Mouse (Mus musculus): Measurements from ENCODE around the gene Ltbr.

The Ltbr gene

DNA sequence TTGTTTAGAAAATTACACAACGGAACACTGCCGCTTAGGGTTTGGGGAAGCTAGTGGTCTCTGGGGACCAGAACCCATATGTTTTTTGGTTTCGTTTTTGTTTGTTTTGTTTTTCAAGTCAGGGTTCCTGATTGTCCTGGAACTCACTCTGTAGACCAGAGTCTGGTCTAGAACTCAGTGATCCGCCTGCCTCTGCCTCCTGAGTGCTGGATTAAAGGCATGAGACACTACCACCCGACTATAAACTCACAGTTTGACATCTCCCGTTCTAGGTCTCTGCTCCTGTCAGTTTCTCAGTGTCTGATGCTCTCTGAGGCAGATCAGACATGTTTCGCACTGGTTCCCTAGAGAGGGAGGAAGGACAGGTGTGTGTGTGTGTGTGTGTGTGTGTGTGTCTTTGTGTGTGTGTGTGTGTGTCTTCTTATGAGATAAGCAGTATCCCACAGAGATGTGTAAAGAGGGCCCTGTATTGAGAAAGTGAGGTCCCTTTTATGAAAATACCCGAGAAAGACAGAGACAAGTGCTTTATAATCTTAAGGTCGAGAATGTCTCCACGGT, 41.4 kb downstream of the Ltbr start:
- CTCF ChIA-PET = interaction anchor here (0.8 to 2.3 kb wide), 6 partner anchors 18 to 112 kb away, joined by 3 to 13 read pairs (median 4); no protein-coding TSS in a partner anchor

DNA sequence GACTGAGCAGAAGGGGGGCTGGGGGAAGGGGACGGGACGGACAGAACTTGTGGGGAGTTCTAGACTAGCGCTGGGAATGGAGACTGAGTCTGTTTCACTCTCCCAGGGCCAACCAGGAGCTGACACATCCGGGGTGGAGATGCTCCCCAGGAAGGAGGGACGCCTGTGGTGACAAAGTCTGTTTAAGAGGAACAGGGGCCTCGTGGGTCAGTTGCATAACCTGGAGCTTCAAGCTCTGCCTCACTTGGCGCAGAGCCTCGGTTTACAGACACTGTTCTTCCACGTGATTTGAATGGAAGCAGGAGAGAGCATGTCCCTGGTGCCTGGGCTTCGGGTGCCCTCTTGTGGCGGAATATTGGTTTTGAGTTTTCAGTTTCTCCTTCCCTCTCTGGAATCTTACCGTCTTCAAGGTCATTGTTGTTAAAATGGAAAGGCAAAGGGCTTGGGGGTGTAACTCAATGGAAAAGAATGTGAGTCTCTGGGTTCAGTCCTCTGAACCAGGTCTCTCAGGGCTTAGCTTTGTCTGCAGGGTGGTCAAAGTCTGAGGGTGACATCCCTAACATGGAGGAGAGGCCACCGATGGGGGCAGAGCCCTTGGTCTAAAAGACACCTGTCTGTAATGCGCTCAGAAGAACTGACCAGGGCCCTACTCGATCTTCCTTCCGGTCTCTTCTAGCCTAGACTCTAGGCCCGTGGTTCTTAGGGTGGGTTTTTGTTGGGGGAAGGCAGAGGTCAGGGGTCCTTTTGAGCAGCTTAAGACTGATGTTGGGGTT, 42.0 kb downstream of the Ltbr start:
- CTCF ChIA-PET = interaction anchor here (0.6 to 2.3 kb wide), 7 partner anchors 17 to 112 kb away, joined by 3 to 13 read pairs (median 3); no protein-coding TSS in a partner anchor

DNA sequence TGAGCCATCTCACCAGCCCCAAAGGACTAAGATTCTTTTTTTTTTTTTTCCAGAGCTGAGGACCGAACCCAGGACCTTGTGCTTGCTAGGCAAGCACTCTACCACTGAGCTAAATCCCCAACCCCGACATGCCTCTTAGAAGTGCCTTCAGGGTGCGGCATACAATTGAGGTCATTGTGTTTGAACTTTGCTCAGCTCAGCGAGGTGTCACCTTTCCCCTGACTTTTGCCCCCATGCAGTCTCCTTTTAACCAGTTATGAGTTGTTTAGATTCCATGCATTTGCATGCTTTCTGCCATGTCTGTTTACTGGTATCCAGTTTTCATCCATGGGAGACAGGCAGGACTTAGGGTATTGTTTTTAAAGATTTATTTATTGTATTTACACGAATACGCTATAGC, 44.9 kb downstream of the Ltbr start:
- CTCF ChIA-PET = interaction anchor here (0.7 kb wide), 1 partner anchor 1304 kb away, joined by 3 read pairs; no protein-coding TSS in a partner anchor

DNA sequence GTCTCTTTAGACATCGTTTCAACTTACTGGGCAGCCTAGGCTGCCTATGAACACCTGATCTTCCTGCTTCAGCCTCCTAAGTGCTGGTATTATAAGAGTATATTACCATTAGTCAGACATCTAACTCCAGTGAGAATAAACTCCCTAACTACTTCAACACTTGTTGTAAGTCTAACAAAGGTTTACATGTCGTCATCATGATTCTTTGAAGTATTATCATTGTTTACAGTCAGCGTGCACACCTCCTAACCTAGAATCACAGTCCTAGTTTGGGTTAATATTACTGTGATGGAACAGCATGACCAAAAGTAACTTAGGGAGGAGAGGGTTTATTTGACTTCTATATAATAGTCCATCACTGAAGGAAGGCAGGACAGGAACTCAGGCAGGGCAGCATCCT, 46.2 kb downstream of the Ltbr start:
- CTCF ChIA-PET = no interaction called here

DNA sequence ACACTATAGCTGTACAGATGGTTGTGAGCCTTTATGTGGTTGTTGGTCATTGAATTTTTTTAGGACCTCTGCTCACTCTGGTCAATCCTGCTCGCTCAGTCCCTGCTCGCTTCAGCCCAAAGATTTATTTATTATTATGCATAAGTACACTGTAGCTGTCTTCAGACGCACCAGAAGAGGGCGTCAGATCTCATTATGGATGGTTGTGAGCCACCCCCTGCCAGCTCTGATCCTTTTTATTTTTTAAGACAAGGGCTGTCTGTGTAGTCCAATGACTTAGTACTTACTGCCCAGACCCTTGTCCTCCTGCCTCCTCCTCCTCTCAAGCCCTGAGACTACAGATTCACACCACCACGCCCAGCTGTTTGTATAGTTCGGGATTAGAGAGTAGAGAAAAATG, 47.1 kb downstream of the Ltbr start:
- CTCF ChIA-PET = interaction anchor here (0.5 to 0.6 kb wide), 2 partner anchors 14 to 115 kb away, joined by 3 to 4 read pairs; no protein-coding TSS in a partner anchor

DNA sequence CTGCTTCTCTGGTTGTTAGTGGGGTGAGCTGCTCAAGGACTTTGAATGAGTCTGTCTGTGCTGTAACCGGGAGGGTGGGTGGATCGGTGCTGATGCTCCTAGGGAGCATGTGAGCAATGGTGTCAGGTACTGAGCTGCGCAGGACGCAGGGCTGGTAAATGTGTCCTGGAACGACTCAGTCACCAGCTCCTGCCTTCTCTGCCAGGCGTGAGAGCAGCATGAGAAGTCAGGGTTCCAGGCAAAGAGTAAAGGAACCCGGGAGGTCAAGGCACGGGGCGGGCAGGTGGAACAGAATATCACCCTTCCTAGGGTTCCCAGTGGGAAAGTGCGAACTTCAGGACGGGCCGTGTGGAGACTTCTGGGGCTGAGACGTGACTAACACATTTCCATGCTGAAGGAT, 47.6 kb downstream of the Ltbr start:
- CTCF ChIA-PET = interaction anchor here (0.5 to 1.6 kb wide), 3 partner anchors 12 to 114 kb away, joined by 3 to 4 read pairs (median 3); no protein-coding TSS in a partner anchor

DNA sequence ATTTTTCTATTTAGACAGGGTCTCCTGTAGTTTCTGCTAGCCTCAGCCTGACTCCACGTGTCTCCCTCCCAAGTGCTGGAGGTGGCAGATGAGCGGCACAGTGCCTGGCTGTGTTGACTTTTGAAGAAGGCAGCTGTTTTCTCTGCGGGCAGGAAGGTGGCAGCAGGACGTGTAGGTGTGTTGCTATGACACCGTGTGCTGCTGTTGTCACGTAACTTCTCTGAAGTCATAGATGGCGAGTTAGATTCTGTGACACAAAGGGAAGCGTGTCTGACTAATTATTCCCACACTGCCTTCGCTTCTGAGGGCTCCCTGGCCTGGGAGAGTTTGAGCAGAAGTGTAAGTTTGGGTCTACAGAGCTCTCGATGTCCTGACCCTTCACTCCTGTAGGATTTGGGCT, 48.4 kb downstream of the Ltbr start:
- CTCF ChIA-PET = interaction anchor here (0.6 to 1.6 kb wide), 2 partner anchors 11 to 20 kb away, joined by 3 to 4 read pairs; no protein-coding TSS in a partner anchor

DNA sequence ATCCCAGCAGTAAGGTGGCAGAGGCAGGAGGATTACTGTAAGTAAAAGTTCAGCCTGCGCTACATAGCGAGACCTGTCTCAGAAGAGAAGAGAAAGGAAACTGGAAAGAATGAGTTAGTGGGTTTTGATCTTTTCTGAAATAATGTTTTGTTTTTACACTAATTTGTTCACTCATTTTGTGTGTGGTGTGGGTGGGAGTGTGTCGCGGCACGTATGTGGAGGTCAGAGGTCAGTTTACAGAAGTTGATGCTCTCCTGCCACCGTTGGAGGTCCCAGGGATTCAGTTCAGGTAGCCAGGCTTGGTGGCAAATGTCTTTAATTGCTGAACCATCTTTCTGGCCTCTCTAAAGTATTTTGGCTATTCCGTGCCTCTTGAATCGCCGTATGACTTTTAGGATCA, 49.5 kb downstream of the Ltbr start:
- CTCF ChIA-PET = no interaction called here

DNA sequence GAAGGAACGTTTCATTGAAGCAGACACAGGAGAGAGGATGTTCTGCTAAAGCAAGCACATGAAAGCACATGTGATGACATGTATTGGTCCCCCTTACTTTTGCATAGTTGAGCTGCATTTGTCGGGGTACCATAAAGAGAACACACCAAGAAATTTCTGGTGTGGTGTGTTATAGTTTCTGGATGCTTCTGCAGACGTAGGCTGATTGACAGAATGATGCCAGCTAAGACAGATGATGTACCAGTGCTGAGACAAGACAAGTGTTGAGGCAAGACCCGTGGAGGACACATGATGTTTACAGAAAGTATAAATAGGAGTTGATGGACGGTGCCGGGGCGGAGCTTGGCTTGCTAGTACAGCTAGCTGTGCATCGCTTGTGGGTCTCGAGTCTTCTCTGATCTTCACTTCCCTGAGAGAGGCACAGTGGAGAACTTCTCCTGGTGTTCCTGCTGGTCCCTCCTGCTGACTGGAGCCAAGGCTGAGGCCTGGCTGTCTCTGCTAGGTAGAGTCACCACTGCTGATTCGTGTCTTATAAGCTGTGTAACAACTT, 53.6 kb downstream of the Ltbr start:
- CTCF ChIA-PET = interaction anchor here (0.5 kb wide), 1 partner anchor 154 kb away, joined by 3 read pairs; no protein-coding TSS in a partner anchor
